In genomic region chr9:36726131-36727033, GRCm38 (mm10) we compare ENCODE assay signal across 8 mouse cellular contexts. TPM values are rescaled to one million over a fixed set of nuclear protein-coding genes. Genes with fewer than 3 reads are reported as not detected.
DNase-seq lines count a peak whose midpoint lies in the region; ATAC-seq and TF ChIP-seq lines count a peak whose summit lies in the region.

No protein-coding gene starts in this region.

- no peaks in the 10 kb centered on the region for H3K27me3 ChIP-seq in embryonic facial prominence, embryonic 13.5 days
- H3K27me3 ChIP-seq in kidney, adult 2 months (replicated peaks; ENCODE audit: control insufficient read depth, insufficient read depth, low read length) = no peaks in the 10 kb centered on the region
- H3K27me3 ChIP-seq in limb, embryonic 12.5 days = no peaks in the 10 kb centered on the region
- H3K27me3 ChIP-seq in midbrain, embryonic 15.5 days (replicated peaks) = no peaks in the 10 kb centered on the region
- H3K27me3 ChIP-seq in spleen, adult 2 months (ENCODE audit: control insufficient read depth, insufficient read depth, low read length) = no peaks in the 10 kb centered on the region

- H3K9me3 ChIP-seq in embryonic facial prominence, embryonic 13.5 days = no peaks in the 10 kb centered on the region
- no peaks in the 10 kb centered on the region for H3K9me3 ChIP-seq in limb, embryonic 12.5 days
- H3K9me3 ChIP-seq in midbrain, embryonic 15.5 days = no peaks in the 10 kb centered on the region

- H3K4me1 ChIP-seq in embryonic facial prominence, embryonic 13.5 days = peaks cover 12% of the 10 kb centered on the region
- peaks cover 2% of the 10 kb centered on the region; the same call in 1 of the 2 replicates for H3K4me1 ChIP-seq in kidney, adult 2 months (ENCODE audit: control insufficient read depth, insufficient read depth, low read length)
- peaks cover 9% of the 10 kb centered on the region for H3K4me1 ChIP-seq in limb, embryonic 12.5 days (replicated peaks)
- peaks cover 14% of the 10 kb centered on the region for H3K4me1 ChIP-seq in midbrain, embryonic 15.5 days
- no peaks in the 10 kb centered on the region for H3K4me1 ChIP-seq in spleen, adult 2 months (ENCODE audit: control insufficient read depth, insufficient read depth, insufficient read length)

- peaks cover 22% of the 10 kb centered on the region for H3K36me3 ChIP-seq in embryonic facial prominence, embryonic 13.5 days
- no peaks in the 10 kb centered on the region for H3K36me3 ChIP-seq in kidney, adult 2 months (ENCODE audit: control insufficient read depth, insufficient read depth, low read length)
- H3K36me3 ChIP-seq in limb, embryonic 12.5 days = peaks cover 45% of the 10 kb centered on the region
- H3K36me3 ChIP-seq in midbrain, embryonic 15.5 days (replicated peaks) = 0 out of 2 replicates have a peak, but pooled peaks cover 3% of the 10 kb centered on the region
- H3K36me3 ChIP-seq in spleen, adult 2 months (ENCODE audit: control insufficient read depth, insufficient read depth, low read length) = 0 out of 2 replicates have a peak, but pooled peaks cover 1% of the 10 kb centered on the region

- peak overlapping the region; percentile 82 for H3K9ac ChIP-seq in embryonic facial prominence, embryonic 13.5 days
- peak overlapping the region; percentile 70 for H3K9ac ChIP-seq in limb, embryonic 12.5 days (replicated peaks)
- H3K9ac ChIP-seq in midbrain, embryonic 15.5 days = peak overlapping the region; percentile 63

- ATAC-seq in embryonic facial prominence, embryonic 13.5 days (ENCODE audit: insufficient number of reproducible peaks, insufficient read depth, low FRiP score, low TSS enrichment, low read depth) = peak; percentile 92
- ATAC-seq in limb, embryonic 12.5 days (ENCODE audit: insufficient number of reproducible peaks, insufficient read depth, low FRiP score, low TSS enrichment, low read depth) = peak; percentile 95
- ATAC-seq in midbrain, embryonic 15.5 days (replicated peaks) = peak; percentile 97

- peak overlapping the region; percentile 71 for H3K4me3 ChIP-seq in embryonic facial prominence, embryonic 13.5 days
- H3K4me3 ChIP-seq in kidney, adult 2 months (ENCODE audit: insufficient read depth, low read depth, low read length) = peak overlapping the region; percentile 75
- peak overlapping the region; percentile 69 for H3K4me3 ChIP-seq in limb, embryonic 12.5 days (replicated peaks)
- H3K4me3 ChIP-seq in midbrain, embryonic 15.5 days = peak overlapping the region; percentile 59
- peak overlapping the region; percentile 79 for H3K4me3 ChIP-seq in spleen, adult 2 months (ENCODE audit: extremely low read depth, insufficient read depth, insufficient read length)

- WGBS in embryonic facial prominence, embryonic 13.5 days = under 1% methylated on average over 53 of the region's 53 CpGs
- under 1% methylated on average over 48 of the region's 53 CpGs for WGBS in kidney, adult 2 months
- WGBS in limb, embryonic 12.5 days = under 1% methylated on average over 53 of the region's 53 CpGs
- WGBS in midbrain, embryonic 15.5 days = under 1% methylated on average over 53 of the region's 53 CpGs
- under 1% methylated on average over 53 of the region's 53 CpGs for WGBS in spleen, adult 2 months

- peak overlapping the region; percentile 94 for H3K4me2 ChIP-seq in embryonic facial prominence, embryonic 13.5 days
- H3K4me2 ChIP-seq in limb, embryonic 12.5 days = peak overlapping the region; percentile 81
- peak overlapping the region; percentile 91 for H3K4me2 ChIP-seq in midbrain, embryonic 15.5 days

- H3K27ac ChIP-seq in embryonic facial prominence, embryonic 13.5 days = peak overlapping the region; percentile 94
- peak overlapping the region; percentile 45 for H3K27ac ChIP-seq in kidney, adult 2 months (ENCODE audit: insufficient read depth, low read depth, low read length)
- peak overlapping the region; percentile 97 for H3K27ac ChIP-seq in limb, embryonic 12.5 days
- H3K27ac ChIP-seq in midbrain, embryonic 15.5 days = peak overlapping the region; percentile 79
- peak overlapping the region; percentile 38 for H3K27ac ChIP-seq in spleen, adult 2 months (ENCODE audit: insufficient read depth, low read length)

- no peak for TF ChIP-seq CTCF in kidney, adult 2 months (conservative IDR thresholded peaks at IDR 0.05; ENCODE audit: insufficient read depth, insufficient read length, low read depth, low read length)
- no peak for TF ChIP-seq CTCF in spleen, adult 2 months (IDR thresholded peaks at IDR 0.05; ENCODE audit: extremely low read depth, insufficient read depth, insufficient read length, insufficient replicate concordance)

- TF ChIP-seq POLR2A in kidney, adult 2 months (IDR thresholded peaks at IDR 0.05; ENCODE audit: low read depth, low read length) = peak; percentile 70
- no peak for TF ChIP-seq POLR2A in spleen, adult 2 months (IDR thresholded peaks at IDR 0.05; ENCODE audit: low read depth, low read length)

- peak; percentile 93 for DNase-seq in 3134 (ENCODE audit: extremely low read depth, insufficient read length, low spot score)
- DNase-seq in adrenal gland, postnatal 36 days = peak; percentile 90 to 91
- DNase-seq in heart, adult 18-20 months = peak; percentile 92 to 96
- DNase-seq in kidney, adult 2 months = peak; percentile 95
- peak; percentile 70 to 82 for DNase-seq in spleen, adult 2 months (ENCODE audit: low read depth in 1 of 2, low spot score in 2 of 2)

RNA-seq across cellular contexts. Expression of gene Chek1, which starts 0.5 kb away (rescaled TPM):
- 1 to 10 TPM; 3.0 to 4.2 TPM for total RNA-seq in adrenal gland, postnatal 36 days (2021)
- polyA plus RNA-seq in embryonic facial prominence, embryonic 13.5 days (2015; fragmentation: Nextera tagmentation; extraction: Ambion mirVana) = 36.4 and 47.9 TPM in 2 replicates
- total RNA-seq in heart, adult 18-20 months (2021) = 1 to 10 TPM; 1.5 to 2.0 TPM
- 0.11 and 0.20 TPM in 2 replicates for polyA plus RNA-seq in kidney, adult 2 months (2012; rRNA removed)
- 50.5 and 55.8 TPM in 2 replicates for polyA plus RNA-seq in limb, embryonic 12.5 days (2016; fragmentation: Nextera tagmentation; extraction: Ambion mirVana)
- 8.4 and 9.1 TPM in 2 replicates for polyA plus RNA-seq in midbrain, embryonic 15.5 days (2015; fragmentation: Nextera tagmentation; extraction: Ambion mirVana)
- 0.44 and 0.46 TPM in 2 replicates for polyA plus RNA-seq in spleen, adult 2 months (2012; rRNA removed)

RNA-seq across cellular contexts. Expression of gene Acrv1, which starts 33.4 kb away (rescaled TPM):
- total RNA-seq in adrenal gland, postnatal 36 days (2021) = not detected
- not detected in 2 replicates for polyA plus RNA-seq in embryonic facial prominence, embryonic 13.5 days (2015; fragmentation: Nextera tagmentation; extraction: Ambion mirVana)
- total RNA-seq in heart, adult 18-20 months (2021) = not detected
- 0.16 and 0.31 TPM in 2 replicates for polyA plus RNA-seq in kidney, adult 2 months (2012; rRNA removed)
- not detected in 2 replicates for polyA plus RNA-seq in limb, embryonic 12.5 days (2016; fragmentation: Nextera tagmentation; extraction: Ambion mirVana)
- polyA plus RNA-seq in midbrain, embryonic 15.5 days (2015; fragmentation: Nextera tagmentation; extraction: Ambion mirVana) = not detected in 2 replicates
- polyA plus RNA-seq in spleen, adult 2 months (2012; rRNA removed) = not detected in 2 replicates

RNA-seq across cellular contexts. Expression of gene Stt3a, which starts 41.1 kb away (rescaled TPM):
- 100 to 1,000 TPM; 299 to 300 TPM for total RNA-seq in adrenal gland, postnatal 36 days (2021)
- 239 and 241 TPM in 2 replicates for polyA plus RNA-seq in embryonic facial prominence, embryonic 13.5 days (2015; fragmentation: Nextera tagmentation; extraction: Ambion mirVana)
- total RNA-seq in heart, adult 18-20 months (2021) = 10 to 100 TPM; 58.7 to 62.7 TPM
- polyA plus RNA-seq in kidney, adult 2 months (2012; rRNA removed) = 194 and 199 TPM in 2 replicates
- 243 and 250 TPM in 2 replicates for polyA plus RNA-seq in limb, embryonic 12.5 days (2016; fragmentation: Nextera tagmentation; extraction: Ambion mirVana)
- 86.6 and 93.4 TPM in 2 replicates for polyA plus RNA-seq in midbrain, embryonic 15.5 days (2015; fragmentation: Nextera tagmentation; extraction: Ambion mirVana)
- polyA plus RNA-seq in spleen, adult 2 months (2012; rRNA removed) = 91.7 and 110 TPM in 2 replicates

Comparison
In these comparisons a context has a peak if more than half of its experiments do, and no peak if none do; other contexts are left out.
1. Peak in every context shown above with its lines: DNase-seq, ATAC-seq, H3K4me3 ChIP-seq and H3K27ac ChIP-seq.
2. H3K27ac ChIP-seq: peak in every context shown above with its lines; median percentile 97 in limb, embryonic 12.5 days; 94 in embryonic facial prominence, embryonic 13.5 days; 79 in midbrain, embryonic 15.5 days; 45 in kidney, adult 2 months; 38 in spleen, adult 2 months.